Mouse (Mus musculus) neural tube, embryonic 15.5 days (tissue): ENCODE results near the gene Dupd1. TPM values are rescaled to one million over a fixed set of nuclear protein-coding genes. Genes with fewer than 3 reads are reported as not detected.

Experiments used
- ATAC-seq: fragments of 200-750 bp; cut with Nextera tagmentation; 2 replicates; pipeline ENCODE4 v1.8.0; 2017; ENCODE audit warnings: mild to moderate bottlenecking, moderate TSS enrichment, moderate library complexity; ENCODE audit not compliant: low FRiP score
- H3K27ac ChIP-seq: fragments of 300-500 bp; sonication (generic); replicated peaks from 2 replicates; pipeline ENCODE4 v1.5.1; 2015; ENCODE audit warnings: mild to moderate bottlenecking, inconsistent platforms
- H3K27me3 ChIP-seq: fragments of 300-500 bp; sonication (generic); replicated peaks from 2 replicates; pipeline ENCODE4 v1.6.1; 2015; ENCODE audit warnings: inconsistent platforms
- H3K36me3 ChIP-seq: fragments of 300-500 bp; sonication (generic); 2 replicates; pipeline ENCODE4 v1.6.1; 2015; ENCODE audit warnings: inconsistent platforms
- H3K4me1 ChIP-seq: fragments of 300-500 bp; sonication (generic); 2 replicates; pipeline ENCODE4 v1.6.1; 2015; ENCODE audit warnings: inconsistent platforms
- H3K4me2 ChIP-seq: fragments of 300-500 bp; sonication (generic); 2 replicates; pipeline ENCODE4 v1.6.1; 2015; ENCODE audit warnings: inconsistent platforms, mild to moderate bottlenecking, moderate library complexity
- H3K4me3 ChIP-seq: fragments of 300-500 bp; sonication (generic); replicated peaks from 2 replicates; pipeline ENCODE4 v1.5.1; 2015; ENCODE audit warnings: mild to moderate bottlenecking, inconsistent platforms
- H3K9ac ChIP-seq: fragments of 300-500 bp; sonication (generic); replicated peaks from 2 replicates; pipeline ENCODE4 v1.6.1; 2015; ENCODE audit warnings: mild to moderate bottlenecking, inconsistent platforms
- H3K9me3 ChIP-seq: fragments of 300-500 bp; sonication (generic); replicated peaks from 2 replicates; pipeline ENCODE4 v1.6.1; 2016; ENCODE audit warnings: inconsistent platforms
- WGBS: fragments of 180-500 bp; shearing (Covaris S2); methylation state at CpG from one replicate; pipeline ENCODE4 v1.1.7; 2015; ENCODE audit warnings: mixed read lengths; 5-methylcytosine and 5-hydroxymethylcytosine counted together
- polyA plus RNA-seq: library from polyadenylated mRNA; unstranded; fragments of >200 nt; fragmentation: Nextera tagmentation; extraction: Ambion mirVana; gene quantifications from 2 replicates; pipeline ENCODE4 v1.2.1, GENCODE M21; 2015

Gene Dupd1
- polyA plus RNA-seq, 1 experiment from 2014 or later, result 0.22 TPM

- Histone ChIP-seq H3K9me3 (no peaks in the 10 kb centered on the region), H3K4me2 (no peak overlapping the region), H3K4me1 (0 out of 2 replicates have a peak, but pooled peaks cover 3% of the 10 kb centered on the region), H3K27me3 (no peaks in the 10 kb centered on the region), H3K27ac (no peak overlapping the region), H3K36me3 (no peaks in the 10 kb centered on the region), H3K9ac (no peak overlapping the region), H3K4me3 (no peak overlapping the region)
- WGBS, result 69% methylated on average over 17 of the region's 17 CpGs
- no peak for ATAC-seq
Observed at GRCm38 (mm10) chr14:21719646-21720383, 5.4 kb upstream of the Dupd1 start.

GRCm38 (mm10) chr14:21711231-21711630 is 3.1 kb downstream of the Dupd1 start:
- no peaks in the 10 kb centered on the region for H3K36me3 ChIP-seq
- WGBS, result 79% methylated on average over 2 of the region's 2 CpGs
- H3K9ac ChIP-seq, result no peak overlapping the region
- H3K27ac ChIP-seq, result no peak overlapping the region
- H3K27me3 ChIP-seq, result no peaks in the 10 kb centered on the region
- no peak for ATAC-seq
- H3K4me1 ChIP-seq, result peaks cover 13% of the 10 kb centered on the region
- H3K4me3 ChIP-seq, result no peak overlapping the region
- H3K4me2 ChIP-seq, result no peak overlapping the region
- H3K9me3 ChIP-seq, result no peaks in the 10 kb centered on the region

GRCm38 (mm10) chr14:21709545-21709944 is 4.8 kb downstream of the Dupd1 start:
- no peak overlapping the region for H3K27ac ChIP-seq
- H3K9ac ChIP-seq, result no peak overlapping the region
- H3K4me1 ChIP-seq, result peaks cover 16% of the 10 kb centered on the region
- H3K4me2 ChIP-seq, result no peak overlapping the region
- H3K9me3 ChIP-seq, result no peaks in the 10 kb centered on the region
- H3K4me3 ChIP-seq, result no peak overlapping the region
- H3K36me3 ChIP-seq, result no peaks in the 10 kb centered on the region
- no peaks in the 10 kb centered on the region for H3K27me3 ChIP-seq
- no peak for ATAC-seq
- 61% methylated on average over 2 of the region's 2 CpGs for WGBS

- WGBS, result 50% methylated on average over 12 of the region's 12 CpGs
- no peaks in the 10 kb centered on the region for H3K36me3 ChIP-seq
- peak; percentile 50; the same call in 1 of the 2 replicates for ATAC-seq
- no peaks in the 10 kb centered on the region for H3K9me3 ChIP-seq
- no peaks in the 10 kb centered on the region for H3K27me3 ChIP-seq
- H3K27ac ChIP-seq, result peak overlapping the region; percentile 58
- H3K4me2 ChIP-seq, result no peak overlapping the region
- no peak overlapping the region for H3K9ac ChIP-seq
- peaks cover 16% of the 10 kb centered on the region for H3K4me1 ChIP-seq
- H3K4me3 ChIP-seq, result no peak overlapping the region
Observed at GRCm38 (mm10) chr14:21706759-21707571, 7.4 kb downstream of the Dupd1 start.

GRCm38 (mm10) chr14:21705462-21705861 is 8.9 kb downstream of the Dupd1 start:
- Histone ChIP-seq H3K36me3 (no peaks in the 10 kb centered on the region), H3K27me3 (no peaks in the 10 kb centered on the region), H3K4me3 (no peak overlapping the region), H3K9ac (no peak overlapping the region), H3K4me1 (peaks cover 16% of the 10 kb centered on the region), H3K4me2 (no peak overlapping the region), H3K9me3 (no peaks in the 10 kb centered on the region), H3K27ac (no peak overlapping the region)
- WGBS, result 92% methylated on average over 2 of the region's 2 CpGs
- no peak for ATAC-seq

GRCm38 (mm10) chr14:21703255-21703654 is 11.1 kb downstream of the Dupd1 start:
- Histone ChIP-seq H3K9ac (no peak overlapping the region), H3K4me1 (peaks cover 16% of the 10 kb centered on the region), H3K27ac (no peak overlapping the region), H3K4me2 (no peak overlapping the region), H3K9me3 (no peaks in the 10 kb centered on the region), H3K4me3 (no peak overlapping the region), H3K27me3 (no peaks in the 10 kb centered on the region), H3K36me3 (no peaks in the 10 kb centered on the region)
- no peak for ATAC-seq
- 83% methylated on average over 5 of the region's 5 CpGs for WGBS

- H3K4me2 ChIP-seq, result no peak overlapping the region
Observed at GRCm38 (mm10) chr14:21702691-21703090, 11.7 kb downstream of the Dupd1 start.

GRCm38 (mm10) chr14:21696186-21696830 is 18.1 kb downstream of the Dupd1 start:
- H3K27me3 ChIP-seq, result no peaks in the 10 kb centered on the region
- no peak overlapping the region for H3K4me3 ChIP-seq
- H3K9me3 ChIP-seq, result no peaks in the 10 kb centered on the region; the same call in 1 of the 2 replicates
- no peaks in the 10 kb centered on the region for H3K4me1 ChIP-seq
- H3K4me2 ChIP-seq, result no peak overlapping the region
- H3K27ac ChIP-seq, result no peak overlapping the region
- no peak for ATAC-seq
- no peaks in the 10 kb centered on the region for H3K36me3 ChIP-seq
- no peak overlapping the region for H3K9ac ChIP-seq
- 80% methylated on average over 7 of the region's 7 CpGs for WGBS

More at GRCm38 (mm10) chr14:21702691-21703090, 11.7 kb downstream of the Dupd1 start:
- no peaks in the 10 kb centered on the region for H3K36me3 ChIP-seq
- no peaks in the 10 kb centered on the region for H3K9me3 ChIP-seq
- H3K27me3 ChIP-seq, result no peaks in the 10 kb centered on the region
- peaks cover 16% of the 10 kb centered on the region for H3K4me1 ChIP-seq
- H3K9ac ChIP-seq, result no peak overlapping the region
- 87% methylated on average over 8 of the region's 8 CpGs for WGBS
- H3K27ac ChIP-seq, result no peak overlapping the region
- H3K4me3 ChIP-seq, result no peak overlapping the region
- no peak for ATAC-seq

GRCm38 (mm10) chr14:21695020-21695419 is 19.4 kb downstream of the Dupd1 start:
- ATAC-seq, result no peak
- H3K9me3 ChIP-seq, result no peaks in the 10 kb centered on the region; the same call in 1 of the 2 replicates
- H3K4me3 ChIP-seq, result no peak overlapping the region
- no peaks in the 10 kb centered on the region for H3K4me1 ChIP-seq
- no peak overlapping the region for H3K27ac ChIP-seq
- no peak overlapping the region for H3K4me2 ChIP-seq
- no peaks in the 10 kb centered on the region for H3K36me3 ChIP-seq
- no peaks in the 10 kb centered on the region for H3K27me3 ChIP-seq
- no peak overlapping the region for H3K9ac ChIP-seq
- whole genome bisulfite sequencing, result 87% methylated on average over 6 of the region's 6 CpGs

GRCm38 (mm10) chr14:21691070-21691469 is 23.3 kb downstream of the Dupd1 start:
- Histone ChIP-seq H3K4me3 (no peak overlapping the region), H3K27me3 (peaks cover 3% of the 10 kb centered on the region; the same call in 1 of the 2 replicates), H3K4me2 (no peak overlapping the region), H3K27ac (no peak overlapping the region), H3K9me3 (no peaks in the 10 kb centered on the region; the same call in 1 of the 2 replicates), H3K36me3 (no peaks in the 10 kb centered on the region), H3K4me1 (peaks cover 4% of the 10 kb centered on the region), H3K9ac (no peak overlapping the region)
- ATAC-seq, result no peak
- WGBS, result 87% methylated on average over 3 of the region's 3 CpGs

- 12% methylated on average over 44 of the region's 49 CpGs for WGBS
- H3K27me3 ChIP-seq, result peaks cover 3% of the 10 kb centered on the region; the same call in 1 of the 2 replicates
- no peak for ATAC-seq
- peak overlapping the region; percentile 29 for H3K4me3 ChIP-seq
- no peaks in the 10 kb centered on the region for H3K9me3 ChIP-seq
- peak overlapping the region; percentile 55 for H3K4me2 ChIP-seq
- no peak overlapping the region for H3K27ac ChIP-seq
- peak overlapping the region; percentile 24; the same call in 1 of the 2 replicates for H3K9ac ChIP-seq
- peaks cover 11% of the 10 kb centered on the region for H3K4me1 ChIP-seq
- H3K36me3 ChIP-seq, result no peaks in the 10 kb centered on the region
Observed at GRCm38 (mm10) chr14:21686376-21687279, 27.7 kb downstream of the Dupd1 start.
